Mouse (Mus musculus) midbrain, embryonic 10.5 days (tissue): ENCODE measurements around the gene Dlgap1. TPM values are rescaled to one million over a fixed set of nuclear protein-coding genes. Genes with fewer than 3 reads are reported as not detected.

Source experiments
- DNase-seq: peaks from one replicate; pipeline ENCODE4 v3.0.0-alpha.2; 2017; ENCODE audit warnings: low spot score
- H3K27ac ChIP-seq: fragments of 300-500 bp; sonication (generic); replicated peaks from 2 replicates; pipeline ENCODE4 v1.5.1; 2016; ENCODE audit warnings: mild to moderate bottlenecking
- H3K27me3 ChIP-seq: fragments of 300-500 bp; sonication (generic); 2 replicates; pipeline ENCODE4 v1.6.1; 2016; ENCODE audit warnings: low read depth, mild to moderate bottlenecking; ENCODE audit not compliant: poor library complexity, severe bottlenecking
- H3K36me3 ChIP-seq: fragments of 300-500 bp; sonication (generic); 2 replicates; pipeline ENCODE4 v1.6.1; 2016; ENCODE audit warnings: mild to moderate bottlenecking, moderate library complexity
- H3K4me1 ChIP-seq: fragments of 300-500 bp; sonication (generic); 2 replicates; pipeline ENCODE4 v1.6.1; 2016
- H3K4me3 ChIP-seq: fragments of 300-500 bp; sonication (generic); 2 replicates; pipeline ENCODE4 v1.5.1; 2016; ENCODE audit warnings: mild to moderate bottlenecking, moderate library complexity
- H3K9me3 ChIP-seq: fragments of 300-500 bp; sonication (generic); replicated peaks from 2 replicates; pipeline ENCODE4 v1.6.1; 2016; ENCODE audit warnings: mild to moderate bottlenecking
- WGBS: fragments of 180-500 bp; shearing (Covaris S2); methylation state at CpG from one replicate; pipeline ENCODE4 v1.1.7; 2016; 5-methylcytosine and 5-hydroxymethylcytosine counted together
- polyA plus RNA-seq: library from polyadenylated mRNA; unstranded; fragments of >200 nt; fragmentation: Nextera tagmentation; extraction: Ambion mirVana; gene quantifications from 2 replicates; pipeline ENCODE4 v1.2.1, GENCODE M21; 2016

The Dlgap1 gene
- polyA plus RNA-seq, 1 experiment from 2014 or later, result 1.0 TPM

GRCm38 (mm10) chr17:70247342-70247741, 278.5 kb downstream of the Dlgap1 start:
- no peak overlapping the region for H3K4me3 ChIP-seq
- H3K27ac ChIP-seq, result no peak overlapping the region
- H3K36me3 ChIP-seq, result no peaks in the 10 kb centered on the region
- WGBS, result 85% methylated on average over 7 of the region's 7 CpGs
- DNase-seq, result no peak
- H3K4me1 ChIP-seq, result no peaks in the 10 kb centered on the region
- no peaks in the 10 kb centered on the region for H3K9me3 ChIP-seq
- H3K27me3 ChIP-seq, result no peaks in the 10 kb centered on the region

GRCm38 (mm10) chr17:70248250-70248649, 279.4 kb downstream of the Dlgap1 start:
- Histone ChIP-seq H3K27ac (no peak overlapping the region), H3K4me3 (no peak overlapping the region), H3K36me3 (no peaks in the 10 kb centered on the region), H3K27me3 (no peaks in the 10 kb centered on the region), H3K9me3 (no peaks in the 10 kb centered on the region), H3K4me1 (no peaks in the 10 kb centered on the region)
- no peak for DNase-seq
- WGBS, result 77% methylated on average over 6 of the region's 6 CpGs

GRCm38 (mm10) chr17:70252476-70252875, 283.6 kb downstream of the Dlgap1 start:
- no peaks in the 10 kb centered on the region for H3K36me3 ChIP-seq
- no peak for DNase-seq
- H3K9me3 ChIP-seq, result no peaks in the 10 kb centered on the region
- no peak overlapping the region for H3K4me3 ChIP-seq
- no peak overlapping the region for H3K27ac ChIP-seq
- 83% methylated on average over 3 of the region's 3 CpGs for WGBS
- H3K4me1 ChIP-seq, result no peaks in the 10 kb centered on the region
- no peaks in the 10 kb centered on the region for H3K27me3 ChIP-seq

GRCm38 (mm10) chr17:70256371-70256770, 287.5 kb downstream of the Dlgap1 start:
- Histone ChIP-seq H3K36me3 (no peaks in the 10 kb centered on the region), H3K27ac (no peak overlapping the region), H3K4me1 (no peaks in the 10 kb centered on the region), H3K4me3 (no peak overlapping the region), H3K27me3 (no peaks in the 10 kb centered on the region), H3K9me3 (no peaks in the 10 kb centered on the region)
- DNase-seq, result no peak
- WGBS, result 84% methylated on average over 4 of the region's 4 CpGs

- WGBS, result 82% methylated on average over 3 of the region's 3 CpGs
- Histone ChIP-seq H3K4me1 (no peaks in the 10 kb centered on the region), H3K27me3 (no peaks in the 10 kb centered on the region), H3K36me3 (no peaks in the 10 kb centered on the region), H3K9me3 (no peaks in the 10 kb centered on the region), H3K4me3 (no peak overlapping the region), H3K27ac (no peak overlapping the region)
- no peak for DNase-seq
Measured at GRCm38 (mm10) chr17:70263156-70263555, 294.3 kb downstream of the Dlgap1 start.

GRCm38 (mm10) chr17:70272125-70272524, 303.3 kb downstream of the Dlgap1 start:
- Histone ChIP-seq H3K27ac (no peak overlapping the region), H3K9me3 (no peaks in the 10 kb centered on the region), H3K27me3 (no peaks in the 10 kb centered on the region), H3K4me3 (no peak overlapping the region), H3K36me3 (no peaks in the 10 kb centered on the region), H3K4me1 (no peaks in the 10 kb centered on the region)
- no peak for DNase-seq
- 86% methylated on average over 2 of the region's 2 CpGs for WGBS

GRCm38 (mm10) chr17:70287708-70288107, 318.8 kb downstream of the Dlgap1 start:
- DNase-seq, result no peak
- Histone ChIP-seq H3K9me3 (no peaks in the 10 kb centered on the region), H3K27me3 (no peaks in the 10 kb centered on the region), H3K36me3 (no peaks in the 10 kb centered on the region), H3K4me3 (no peak overlapping the region), H3K4me1 (no peaks in the 10 kb centered on the region), H3K27ac (no peak overlapping the region)
- 89% methylated on average over 2 of the region's 2 CpGs for WGBS

GRCm38 (mm10) chr17:70294106-70294505, 325.2 kb downstream of the Dlgap1 start:
- H3K27ac ChIP-seq, result no peak overlapping the region
- no peaks in the 10 kb centered on the region for H3K4me1 ChIP-seq
- 88% methylated on average over 7 of the region's 7 CpGs for WGBS
- DNase-seq, result no peak
- no peak overlapping the region for H3K4me3 ChIP-seq
- H3K27me3 ChIP-seq, result no peaks in the 10 kb centered on the region
- no peaks in the 10 kb centered on the region for H3K9me3 ChIP-seq
- no peaks in the 10 kb centered on the region for H3K36me3 ChIP-seq

- Histone ChIP-seq H3K27me3 (no peaks in the 10 kb centered on the region), H3K36me3 (no peaks in the 10 kb centered on the region), H3K4me3 (no peak overlapping the region), H3K27ac (no peak overlapping the region), H3K9me3 (no peaks in the 10 kb centered on the region), H3K4me1 (no peaks in the 10 kb centered on the region)
- DNase-seq, result no peak
- WGBS, result 84% methylated on average over 9 of the region's 9 CpGs
Measured at GRCm38 (mm10) chr17:70301941-70302478, 333.1 kb downstream of the Dlgap1 start.

- Histone ChIP-seq H3K27ac (no peak overlapping the region), H3K27me3 (no peaks in the 10 kb centered on the region), H3K4me3 (no peak overlapping the region), H3K4me1 (no peaks in the 10 kb centered on the region), H3K9me3 (no peaks in the 10 kb centered on the region), H3K36me3 (no peaks in the 10 kb centered on the region)
- DNase-seq, result no peak
- 77% methylated on average over 2 of the region's 2 CpGs for WGBS
Measured at GRCm38 (mm10) chr17:70302656-70303055, 333.8 kb downstream of the Dlgap1 start.

- Histone ChIP-seq H3K27me3 (no peaks in the 10 kb centered on the region), H3K27ac (no peak overlapping the region), H3K4me3 (no peak overlapping the region), H3K36me3 (no peaks in the 10 kb centered on the region), H3K4me1 (peaks cover 7% of the 10 kb centered on the region; the same call in 1 of the 2 replicates), H3K9me3 (no peaks in the 10 kb centered on the region)
- WGBS, result 93% methylated on average over 5 of the region's 5 CpGs
- no peak for DNase-seq
Measured at GRCm38 (mm10) chr17:70305021-70305420, 336.1 kb downstream of the Dlgap1 start.

- no peak overlapping the region for H3K4me3 ChIP-seq
- H3K4me1 ChIP-seq, result peaks cover 7% of the 10 kb centered on the region; the same call in 1 of the 2 replicates
- WGBS, result 89% methylated on average over 11 of the region's 11 CpGs
- no peak overlapping the region for H3K27ac ChIP-seq
- H3K9me3 ChIP-seq, result no peaks in the 10 kb centered on the region
- no peaks in the 10 kb centered on the region for H3K36me3 ChIP-seq
- no peaks in the 10 kb centered on the region for H3K27me3 ChIP-seq
- no peak for DNase-seq
Measured at GRCm38 (mm10) chr17:70307418-70308176, 338.7 kb downstream of the Dlgap1 start.

GRCm38 (mm10) chr17:70308364-70309231, 339.7 kb downstream of the Dlgap1 start:
- Histone ChIP-seq H3K4me1 (peaks cover 7% of the 10 kb centered on the region; the same call in 1 of the 2 replicates), H3K36me3 (no peaks in the 10 kb centered on the region), H3K27ac (peak overlapping the region; percentile 46), H3K9me3 (no peaks in the 10 kb centered on the region), H3K27me3 (no peaks in the 10 kb centered on the region), H3K4me3 (no peak overlapping the region)
- DNase-seq, result peak; percentile 14
- WGBS, result 83% methylated on average over 22 of the region's 22 CpGs
